8 mouse cellular contexts compared by ENCODE assay signal in genomic region chr4:138724354-138725126, GRCm38 (mm10). TPM values are rescaled to one million over a fixed set of nuclear protein-coding genes. Genes with fewer than 3 reads are reported as not detected.
A peak's percentile ranks its signal among the peaks of the same experiment; 100 is the strongest.
DNase-seq lines count a peak whose midpoint lies in the region; ATAC-seq and TF ChIP-seq lines count a peak whose summit lies in the region.

Gene Pla2g2c, plus strand, starts transcription at chr4:138724792.

- H3K36me3 ChIP-seq in kidney, embryonic 15.5 days: no peaks in the 10 kb centered on the region
- H3K36me3 ChIP-seq in liver, postnatal 0 days (replicated peaks; ENCODE audit: insufficient read depth, low read length): no peaks in the 10 kb centered on the region

- 34% methylated on average over 18 of the region's 18 CpGs for WGBS in kidney, embryonic 15.5 days
- 23% methylated on average over 18 of the region's 18 CpGs for WGBS in liver, postnatal 0 days (ENCODE audit: insufficient replicate concordance)

- peak; percentile 17; the same call in 1 of the 2 replicates for ATAC-seq in kidney, embryonic 15.5 days (replicated peaks; ENCODE audit: low FRiP score)
- ATAC-seq in granulocyte monocyte progenitor cell, adult 5-6 weeks (replicated peaks; ENCODE audit: poor library complexity, severe bottlenecking): peak; percentile 35; the same call in 1 of the 2 replicates
- ATAC-seq in liver, postnatal 0 days: peak; percentile 5; the same call in 1 of the 2 replicates

- peaks cover 78% of the 10 kb centered on the region for H3K4me1 ChIP-seq in kidney, embryonic 15.5 days
- peaks cover 5% of the 10 kb centered on the region; the same call in 1 of the 2 replicates for H3K4me1 ChIP-seq in liver, postnatal 0 days (ENCODE audit: insufficient read depth)

- H3K27ac ChIP-seq in kidney, embryonic 15.5 days: peak within 1 kb of the TSS; percentile 90
- H3K27ac ChIP-seq in liver, postnatal 0 days (ENCODE audit: low read depth): no peak within 1 kb of the TSS; the same call in 1 of the 2 replicates

- no peak within 1 kb of the TSS; the same call in 1 of the 2 replicates for H3K9ac ChIP-seq in kidney, embryonic 15.5 days
- H3K9ac ChIP-seq in liver, postnatal 0 days (replicated peaks): no peak within 1 kb of the TSS

- H3K27me3 ChIP-seq in kidney, embryonic 15.5 days: 0 out of 2 replicates have a peak, but pooled peaks cover 2% of the 10 kb centered on the region
- H3K27me3 ChIP-seq in liver, postnatal 0 days (ENCODE audit: insufficient read depth, low read length): peaks cover 6% of the 10 kb centered on the region; the same call in 1 of the 2 replicates

- no peak for TF ChIP-seq EP300 in liver, postnatal 0 days (IDR thresholded peaks at IDR 0.05; ENCODE audit: low read depth)

- H3K4me2 ChIP-seq in kidney, embryonic 15.5 days: peak within 1 kb of the TSS; percentile 54
- no peak within 1 kb of the TSS for H3K4me2 ChIP-seq in liver, postnatal 0 days (ENCODE audit: low read depth, low read length)

- no peak for TF ChIP-seq CTCF in liver, postnatal 0 days (IDR thresholded peaks at IDR 0.05; ENCODE audit: low read depth)

- H3K4me3 ChIP-seq in kidney, embryonic 15.5 days (replicated peaks): peak within 1 kb of the TSS; percentile 24
- H3K4me3 ChIP-seq in liver, postnatal 0 days (ENCODE audit: low read depth, low read length): no peak within 1 kb of the TSS

- no peak for DNase-seq in kidney, adult 9 months
- peak; percentile 31 for DNase-seq in Muller cell, postnatal 12 days (ENCODE audit: inconsistent ontology term)
- DNase-seq in liver, postnatal 0 days: no peak
- no peak for DNase-seq in ovary, adult 18-20 months (ENCODE audit: low spot score)
- no peak for DNase-seq in urinary bladder, adult 2 months (ENCODE audit: low spot score)
- DNase-seq in spleen, postnatal 4 days (ENCODE audit: low spot score in 2 of 2): no peak

- H3K9me3 ChIP-seq in kidney, embryonic 15.5 days (replicated peaks): no peaks in the 10 kb centered on the region
- H3K9me3 ChIP-seq in liver, postnatal 0 days (ENCODE audit: low read length): no peaks in the 10 kb centered on the region

RNA-seq across cellular contexts. Expression of gene Pla2g2c, which starts in this region (rescaled TPM):
- 0.33 and 0.45 TPM in 2 replicates for polyA plus RNA-seq in kidney, embryonic 15.5 days (2015; fragmentation: Nextera tagmentation; extraction: Ambion mirVana)
- not detected in 2 replicates for total RNA-seq in granulocyte monocyte progenitor cell, adult 5-6 weeks (2014; fragmentation: Nextera tagmentation)
- not detected in 2 replicates for total RNA-seq in granulocyte monocyte progenitor cell, adult 5-6 weeks (2017)
- polyA plus RNA-seq in liver, postnatal 0 days (2015; fragmentation: Nextera tagmentation; extraction: Ambion mirVana): not detected in 2 replicates
- polyA plus RNA-seq in urinary bladder, adult 2 months (2012; rRNA removed): not detected in 2 replicates

Comparison
In these comparisons a context has a peak if more than half of its experiments do, and no peak if none do; other contexts are left out.
1. Peak in ATAC-seq, H3K4me3 ChIP-seq, H3K27ac ChIP-seq and H3K4me2 ChIP-seq in kidney, embryonic 15.5 days; RNA of the gene not detected or under 1 TPM.
2. Peak in ATAC-seq in granulocyte monocyte progenitor cell, adult 5-6 weeks; RNA of the gene not detected or under 1 TPM.
3. Peak in ATAC-seq in liver, postnatal 0 days; RNA of the gene not detected or under 1 TPM.